Mouse (Mus musculus): Measurements from ENCODE around the gene Zfp985.

DNA sequence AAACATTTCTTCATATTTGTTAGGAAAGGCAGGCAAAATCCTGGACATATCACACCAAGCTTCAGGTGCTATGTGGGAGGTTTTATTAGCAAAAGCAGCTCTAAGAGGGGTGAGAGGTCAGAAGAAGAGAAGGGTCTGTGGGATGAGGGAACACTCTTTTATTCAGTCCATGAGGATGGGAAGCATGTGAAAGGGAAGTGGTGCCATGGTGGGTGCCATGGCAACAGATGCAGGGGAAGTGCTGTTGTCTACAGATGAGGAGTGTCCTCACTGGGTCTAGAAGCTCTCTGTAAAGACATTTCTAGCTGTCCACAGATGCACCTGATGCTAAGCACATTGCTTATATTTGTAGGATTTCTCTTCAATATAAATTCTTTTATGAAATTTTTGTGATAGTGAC lies 12.0 kb upstream of the Zfp985 start:
- TF ChIP-seq CTCF (IDR thresholded peaks at IDR 0.05) (no peak), EP300 (IDR thresholded peaks at IDR 0.05) (no peak)
